Mouse (Mus musculus) lung, postnatal 4 days (tissue): ENCODE measurements at regions not wholly inside any gene's neighbourhood (a gene's known extent, or its start where the extent isn't known, plus 50 kb on each side); places are given as distances from the start of the nearest gene placed in this dataset.

Experiments used
- DNase-seq, 2 experiments: peaks; one replicate each; pipeline ENCODE4 v3.0.0; 2021

- no peak for DNase-seq
Observed at GRCm38 (mm10) chr2:21129621-21130020, 75.5 kb downstream of the Enkur start.

- no peak for DNase-seq
Observed at GRCm38 (mm10) chr2:21126531-21126930, 78.6 kb downstream of the Enkur start.

- DNase-seq = no peak
Observed at GRCm38 (mm10) chr2:21122421-21122820, 82.7 kb downstream of the Enkur start.

DNA sequence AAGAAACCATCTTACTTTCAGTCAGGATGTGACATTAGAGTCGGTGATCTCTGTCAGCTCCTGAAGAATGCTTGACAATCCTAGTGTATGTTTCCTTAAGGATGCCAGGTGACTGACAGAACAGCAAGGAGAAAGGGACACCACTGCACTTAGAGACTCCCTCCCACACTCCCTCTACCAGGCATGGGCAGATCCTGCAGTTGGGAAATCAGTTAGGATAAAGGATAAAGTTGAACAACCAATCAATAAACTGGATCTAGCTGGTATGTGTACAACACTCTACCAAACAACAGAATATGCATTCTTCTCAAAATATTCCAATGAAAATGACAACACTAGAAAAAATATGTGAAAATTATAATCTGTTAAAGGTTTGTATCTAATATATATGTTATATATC lies 83.5 kb downstream of the Enkur start:
- no peak for DNase-seq

GRCm38 (mm10) chr2:21116817-21117216 lies 88.3 kb downstream of the Enkur start:
- DNase-seq = no peak

DNA sequence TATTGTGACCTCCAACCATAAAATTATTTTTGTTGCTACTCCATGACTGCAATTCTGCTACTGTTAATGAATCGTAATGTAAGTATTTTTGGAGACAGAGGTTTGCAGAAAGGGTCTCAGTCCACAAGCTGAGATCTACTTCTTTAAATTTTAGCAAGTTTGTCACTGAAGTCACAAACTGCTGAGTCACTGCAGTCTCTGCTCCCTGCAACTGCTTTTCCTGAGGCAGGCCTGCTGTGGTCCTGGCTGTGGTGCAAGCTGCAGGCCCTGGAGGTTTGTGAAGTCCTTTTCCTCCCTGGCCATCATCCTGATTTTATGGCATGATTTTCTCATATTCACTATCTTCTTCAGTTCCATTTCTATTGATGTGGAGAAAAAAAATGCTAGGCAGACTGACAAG lies 93.6 kb downstream of the Enkur start:
- DNase-seq = no peak

DNA sequence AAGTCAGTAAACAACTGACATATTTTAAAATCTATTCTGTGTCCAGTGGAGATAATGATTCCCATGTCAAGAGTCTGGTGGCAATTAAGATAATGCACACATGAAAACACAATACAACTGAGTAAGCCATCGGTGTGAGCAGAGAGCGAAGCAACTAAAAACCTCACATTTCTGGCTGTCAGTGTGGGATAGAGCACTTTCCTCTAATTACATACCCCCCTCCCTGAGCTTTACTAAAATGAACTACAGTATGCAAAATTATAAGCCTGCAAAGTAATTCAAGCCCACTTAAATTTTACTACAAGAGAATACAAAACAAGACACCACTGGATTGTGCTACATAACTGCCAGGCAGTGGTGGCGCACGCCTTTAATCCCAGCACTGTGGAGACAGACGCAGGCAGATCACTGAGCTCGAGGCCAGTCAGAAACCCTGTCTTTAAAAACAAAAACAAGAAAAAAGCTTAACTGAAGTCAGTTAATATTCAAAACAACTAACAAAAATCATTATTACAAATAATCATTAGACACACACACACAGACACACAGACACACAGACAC lies 104.8 kb downstream of the Enkur start:
- no peak for DNase-seq

GRCm38 (mm10) chr2:21091058-21091971 lies 113.8 kb downstream of the Enkur start:
- peak in 1 of 2 experiments; percentile 17 for DNase-seq

DNA sequence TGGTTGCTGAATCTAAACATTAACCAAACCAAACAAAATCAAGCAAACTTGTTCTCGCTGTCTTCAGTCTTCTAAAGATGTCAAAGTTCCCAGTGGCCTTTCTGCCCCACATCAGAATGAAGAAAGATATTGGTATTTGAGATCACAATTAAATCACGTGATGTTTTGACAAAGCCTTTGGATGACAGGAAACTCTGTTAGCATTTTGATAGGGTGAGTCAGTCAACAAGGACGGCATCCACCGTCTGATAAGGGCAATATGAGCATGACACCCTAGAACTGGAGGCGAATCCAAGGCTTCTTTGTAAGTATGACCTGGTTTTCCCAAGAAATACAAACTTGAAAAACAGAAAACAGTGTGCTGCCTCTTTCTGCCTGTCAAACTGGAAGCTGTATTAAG lies 116.8 kb upstream of the Arhgap21 start:
- no peak for DNase-seq

DNA sequence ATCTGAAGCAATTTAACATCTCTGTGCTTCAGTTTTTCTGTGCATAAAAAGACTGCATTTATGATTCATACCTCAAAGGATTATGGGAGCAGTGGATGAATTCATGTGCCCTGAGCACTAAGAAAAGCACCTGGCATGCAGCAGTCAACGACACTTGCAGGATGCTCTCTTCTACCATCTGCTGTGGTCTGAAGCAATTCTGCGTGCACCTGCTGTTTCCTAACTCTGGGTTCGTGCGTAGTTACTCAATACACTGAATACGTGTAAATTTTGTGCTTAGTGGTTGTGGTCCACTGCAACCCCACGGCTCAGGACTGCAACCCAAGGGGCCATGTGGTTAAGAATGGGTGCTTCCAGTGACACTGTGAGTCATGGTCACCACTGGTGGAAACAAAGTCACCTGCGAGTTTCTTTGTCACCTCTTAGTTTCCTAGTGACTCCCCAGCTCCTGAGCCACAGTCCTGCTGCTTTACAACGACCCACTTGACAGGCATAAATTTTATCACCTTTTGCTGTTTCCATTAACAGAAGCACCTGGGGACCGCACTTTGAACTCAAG lies 98.7 kb upstream of the Arhgap21 start:
- no peak for DNase-seq

GRCm38 (mm10) chr2:21060347-21060650 lies 91.6 kb upstream of the Arhgap21 start:
- no peak for DNase-seq

DNA sequence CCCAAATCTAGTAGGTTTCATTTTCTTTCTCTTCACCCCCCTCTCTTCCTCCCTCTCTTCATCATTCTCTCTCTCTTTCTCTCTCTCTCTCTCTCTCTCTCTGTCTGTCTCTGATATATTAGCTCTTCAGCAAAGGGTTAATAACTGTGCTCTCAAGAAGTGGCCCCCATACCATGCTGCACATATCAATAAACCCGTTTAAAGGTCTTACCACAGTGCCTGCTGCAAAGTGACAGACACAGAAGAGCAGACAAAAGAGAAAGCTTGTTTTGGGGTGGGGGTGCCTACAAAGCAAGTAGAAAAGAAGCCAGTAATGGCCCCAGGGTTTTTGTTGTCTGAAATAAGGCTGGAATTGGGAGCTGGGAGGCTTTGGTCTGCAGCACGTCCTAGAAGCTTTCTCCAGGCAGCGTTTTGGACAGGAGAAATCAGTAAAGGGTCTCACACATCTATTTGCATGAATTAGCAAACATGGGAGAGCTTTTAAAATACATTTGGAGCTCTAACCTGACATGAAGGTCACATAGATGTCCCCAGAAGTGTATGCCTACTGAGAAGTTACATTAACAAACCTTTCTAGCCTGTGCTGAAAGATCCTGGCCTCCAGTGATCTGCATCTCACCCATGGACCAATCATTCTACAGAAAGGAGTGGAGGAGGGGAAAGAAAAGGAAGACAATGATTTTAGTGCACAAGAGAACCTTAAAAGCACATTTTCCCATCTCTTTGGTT lies 91.1 kb upstream of the Arhgap21 start:
- no peak for DNase-seq

GRCm38 (mm10) chr2:21058940-21059339 lies 90.3 kb upstream of the Arhgap21 start:
- no peak for DNase-seq

DNA sequence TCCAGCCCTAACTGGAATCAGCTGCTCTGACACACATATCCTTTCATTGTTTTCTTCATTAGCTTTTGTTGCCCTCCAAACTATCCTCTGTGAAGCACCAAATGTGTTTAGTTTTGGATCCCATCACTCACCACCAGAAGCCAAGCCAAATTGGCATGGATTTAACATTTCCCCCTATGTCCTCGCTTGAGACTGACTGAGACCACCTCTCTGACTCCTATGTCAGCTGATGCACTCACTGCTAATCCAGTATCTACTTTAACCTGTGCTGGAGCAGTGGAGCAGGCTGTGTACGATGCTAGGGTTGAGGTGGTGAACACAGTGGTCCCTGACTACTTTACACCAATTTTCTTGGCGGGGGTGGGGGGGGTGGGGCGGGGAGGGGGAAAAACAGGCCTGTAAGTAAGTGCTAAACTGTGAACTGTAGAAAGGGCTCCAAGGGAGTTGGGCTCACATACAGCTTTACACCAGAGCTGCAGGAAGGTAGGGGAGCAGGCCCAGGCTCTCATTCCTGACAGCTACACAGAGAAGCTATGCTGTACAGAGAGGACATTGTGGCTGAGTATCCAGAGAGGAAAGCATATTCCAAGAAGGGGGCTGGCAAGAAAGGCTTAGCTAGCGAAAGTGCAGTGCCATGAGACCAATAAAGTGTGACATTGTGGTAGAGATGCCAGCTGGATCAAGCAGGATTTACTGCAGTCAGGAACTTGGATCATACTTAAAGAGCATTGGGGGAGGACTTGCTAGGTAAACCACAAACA lies 87.9 kb upstream of the Arhgap21 start:
- DNase-seq = no peak

DNA sequence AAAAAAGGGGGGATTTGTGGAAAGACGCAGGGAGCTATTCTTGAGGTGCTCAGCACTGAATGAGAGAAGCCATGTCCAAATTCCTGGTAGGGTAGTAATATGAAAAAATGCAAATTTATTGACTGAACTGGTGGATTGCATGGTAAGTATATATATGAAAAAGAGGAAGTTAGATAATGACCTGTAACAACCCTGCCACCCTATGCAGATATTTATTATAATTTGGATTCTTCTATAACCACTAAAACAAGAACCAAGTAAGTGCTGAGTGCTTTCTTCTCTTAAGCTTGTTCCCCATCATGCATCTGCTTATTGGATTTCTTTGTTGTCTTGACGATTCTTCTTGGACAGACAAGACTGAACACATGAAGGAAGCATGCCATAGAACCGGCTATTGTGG lies 86.7 kb upstream of the Arhgap21 start:
- no peak for DNase-seq

- DNase-seq = no peak
Observed at GRCm38 (mm10) chr2:21054325-21055082, 85.8 kb upstream of the Arhgap21 start.

DNA sequence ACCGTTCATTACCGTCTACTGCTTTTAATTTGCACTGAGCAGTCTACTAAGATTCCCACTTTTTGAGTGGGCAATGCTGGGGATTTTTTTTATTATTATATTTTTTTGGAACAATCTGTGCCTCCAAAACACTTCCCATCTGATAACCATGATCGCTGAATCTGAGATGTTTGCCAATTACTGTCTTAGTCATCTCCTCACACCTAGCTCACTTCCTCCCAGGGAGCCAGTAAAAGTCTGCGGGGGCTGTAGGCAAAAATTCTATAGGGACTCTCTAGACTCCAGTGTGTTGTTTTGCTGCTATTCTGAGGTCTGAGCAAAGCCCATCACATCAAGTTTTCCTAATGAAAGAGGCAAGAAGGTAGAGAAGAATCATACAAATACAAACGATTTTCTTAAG lies 84.9 kb upstream of the Arhgap21 start:
- no peak for DNase-seq

DNA sequence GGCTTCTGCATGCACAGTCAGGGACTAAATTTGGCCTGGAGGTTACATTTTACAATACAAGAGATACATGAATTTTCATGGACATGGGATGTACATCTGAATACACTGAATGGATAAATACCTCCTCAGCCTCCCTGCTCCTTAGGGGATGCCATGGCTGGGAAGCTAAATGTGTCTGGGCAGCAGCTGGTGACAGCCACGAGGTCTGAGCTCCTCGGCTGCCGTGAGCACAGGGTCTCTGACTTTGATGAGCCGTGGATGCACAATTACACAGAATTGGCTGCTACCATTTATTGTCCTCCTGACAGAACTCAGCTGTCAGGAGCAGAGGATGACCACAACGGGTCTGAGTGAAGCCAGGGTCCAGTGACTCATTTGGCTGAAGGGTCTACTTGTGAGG lies 80.3 kb upstream of the Arhgap21 start:
- DNase-seq = no peak

GRCm38 (mm10) chr2:21048226-21048625 lies 79.5 kb upstream of the Arhgap21 start:
- no peak for DNase-seq

DNA sequence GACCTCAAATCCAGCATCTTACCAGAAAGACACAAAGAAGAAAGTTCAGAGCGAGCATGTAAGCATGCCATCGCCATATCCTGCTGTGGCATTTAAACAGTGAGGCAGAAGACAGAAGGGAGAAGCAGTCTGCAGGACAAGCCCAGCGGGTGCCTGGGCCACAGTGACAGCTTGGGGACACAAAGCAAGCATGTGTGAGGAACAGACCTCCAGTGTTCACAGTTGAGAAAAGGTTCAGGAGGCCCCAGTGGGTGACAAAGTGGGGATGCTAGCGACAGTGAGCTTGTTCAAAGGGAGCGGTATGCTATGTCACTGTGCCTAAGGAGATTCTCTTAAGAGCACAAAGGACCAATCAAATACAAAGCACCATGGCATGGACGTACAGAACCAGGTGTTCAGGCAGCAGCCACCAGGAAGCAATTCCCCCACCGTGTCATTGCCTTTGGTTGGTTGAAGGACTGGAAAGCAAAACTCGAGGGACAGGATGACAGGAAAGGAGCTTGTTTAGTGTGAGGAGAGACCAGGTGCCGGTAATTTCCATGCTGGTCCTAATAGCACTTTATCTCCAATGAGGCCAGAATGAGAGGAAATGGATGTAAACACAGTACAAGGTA lies 77.9 kb upstream of the Arhgap21 start:
- DNase-seq = no peak

- no peak for DNase-seq
Observed at GRCm38 (mm10) chr2:21044781-21045180, 76.1 kb upstream of the Arhgap21 start.

DNA sequence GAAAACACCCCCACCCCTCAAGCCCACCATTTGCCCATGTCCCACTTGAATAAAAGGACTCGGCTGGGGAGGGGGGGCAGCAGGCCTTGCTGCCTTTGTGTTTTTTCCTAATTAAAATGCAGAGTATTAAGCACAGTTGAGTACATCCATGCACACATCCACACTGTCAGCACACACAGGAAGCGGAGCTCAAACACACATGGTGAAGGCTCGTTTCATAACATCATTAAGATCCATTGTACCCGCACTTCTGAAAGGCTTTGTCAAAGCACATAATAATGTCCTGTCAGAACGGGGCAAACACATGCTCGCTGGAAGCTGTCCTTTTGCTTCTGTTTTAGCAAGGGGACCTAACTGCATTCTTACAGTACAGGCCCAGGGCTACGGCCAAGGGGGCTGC lies 75.3 kb upstream of the Arhgap21 start:
- no peak for DNase-seq
